Mouse (Mus musculus) C2C12 (cell line): ENCODE data around the gene Itpr1.

ENCODE experiments used
- CEBPB ChIP-seq: IDR thresholded peaks from one replicate; pipeline ENCODE4 v1.6.1; 2011; ENCODE audit warnings: low read depth, mild to moderate bottlenecking, control low read depth, moderate library complexity
- CTCF ChIP-seq: IDR thresholded peaks from one replicate; pipeline ENCODE4 v1.5.1; 2011; ENCODE audit not compliant: control insufficient read depth, insufficient read depth, insufficient read length
- MYOG ChIP-seq: IDR thresholded peaks from one replicate; pipeline ENCODE4 v1.6.1; 2011; ENCODE audit not compliant: control insufficient read depth, insufficient read length; ENCODE audit errors: extremely low read depth
- USF1 ChIP-seq: IDR thresholded peaks from one replicate; pipeline ENCODE4 v1.6.1; 2011; ENCODE audit warnings: low read depth, mild to moderate bottlenecking, control low read depth, moderate library complexity

DNA sequence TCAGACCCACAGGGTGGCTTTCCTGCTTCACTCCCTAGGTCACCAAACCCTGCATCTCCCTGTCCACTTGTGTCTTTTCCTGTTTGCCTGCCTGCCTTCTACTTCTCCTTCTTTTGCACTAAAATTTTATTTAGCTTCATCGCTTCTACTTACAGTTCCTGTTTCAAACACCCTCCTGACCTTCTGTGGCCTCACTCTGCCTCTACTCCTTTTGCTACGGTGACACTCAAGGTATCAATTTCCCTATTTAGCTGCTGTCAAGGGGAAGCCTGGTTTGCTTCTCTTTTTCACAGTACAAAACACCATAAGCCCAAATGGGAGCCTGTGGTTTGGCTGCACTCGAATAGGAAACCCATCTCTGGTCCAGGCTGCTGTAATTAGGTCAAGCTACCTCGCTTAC is 15.8 kb upstream of the Itpr1 start:
- no peak for TF ChIP-seq CTCF
- no peak for TF ChIP-seq USF1
- TF ChIP-seq MYOG, result no peak
- no peak for TF ChIP-seq CEBPB
